Mouse (Mus musculus) intestine, postnatal 0 days (tissue): ENCODE data around the gene Themis3. TPM values are rescaled to one million over a fixed set of nuclear protein-coding genes. Genes with fewer than 3 reads are reported as not detected.
A peak's percentile ranks its signal among the peaks of the same experiment; 100 is the strongest.

Experiments
- ATAC-seq: fragments of 200-750 bp; cut with Nextera tagmentation; 2 replicates; pipeline ENCODE4 v1.8.0; 2017; ENCODE audit warnings: mild to moderate bottlenecking, moderate TSS enrichment, moderate library complexity
- H3K27ac ChIP-seq: fragments of 300-500 bp; sonication (generic); 2 replicates; pipeline ENCODE4 v1.5.1; 2014; ENCODE audit warnings: mild to moderate bottlenecking, low read depth, low read length, moderate library complexity
- H3K27me3 ChIP-seq: fragments of 300-500 bp; sonication (generic); replicated peaks from 2 replicates; pipeline ENCODE4 v1.6.1; 2014; ENCODE audit warnings: low read length, mixed read lengths; ENCODE audit not compliant: control insufficient read depth, insufficient read depth
- H3K36me3 ChIP-seq: fragments of 300-500 bp; sonication (generic); 2 replicates; pipeline ENCODE4 v1.6.1; 2014; ENCODE audit warnings: mild to moderate bottlenecking, moderate library complexity; ENCODE audit not compliant: control insufficient read depth, insufficient read depth
- H3K4me1 ChIP-seq: fragments of 300-500 bp; sonication (generic); replicated peaks from 2 replicates; pipeline ENCODE4 v1.6.1; 2014; ENCODE audit warnings: antibody characterized with exemption, low read length, mixed read lengths; ENCODE audit not compliant: control insufficient read depth, insufficient read depth
- H3K4me2 ChIP-seq: fragments of 300-500 bp; sonication (generic); replicated peaks from 2 replicates; pipeline ENCODE4 v1.6.1; 2014; ENCODE audit warnings: low read depth, mild to moderate bottlenecking, moderate library complexity
- H3K4me3 ChIP-seq: fragments of 300-500 bp; sonication (generic); 2 replicates; pipeline ENCODE4 v1.5.1; 2014; ENCODE audit warnings: low read depth, low read length
- H3K9ac ChIP-seq: fragments of 300-500 bp; sonication (generic); 2 replicates; pipeline ENCODE4 v1.6.1; 2014; ENCODE audit warnings: mild to moderate bottlenecking, low read depth, low read length
- H3K9me3 ChIP-seq: fragments of 300-500 bp; sonication (generic); 2 replicates; pipeline ENCODE4 v1.6.1; 2016; ENCODE audit warnings: mixed run types; ENCODE audit not compliant: control insufficient read depth
- CTCF ChIP-seq: sonication (generic); IDR thresholded peaks from 2 replicates; pipeline ENCODE4 v1.5.1; 2016; ENCODE audit warnings: low read depth, mild to moderate bottlenecking, control low read depth, antibody characterized with exemption, moderate library complexity
- WGBS: fragments of 180-500 bp; shearing (Covaris S2); extraction: QIAGEN DNeasy Blood & Tissue Kit; methylation state at CpG from one replicate; pipeline ENCODE4 v1.1.7; 2014; 5-methylcytosine and 5-hydroxymethylcytosine counted together
- polyA plus RNA-seq: library from polyadenylated mRNA; unstranded; fragments of >200 nt; fragmentation: Nextera tagmentation; extraction: Ambion mirVana; gene quantifications from 2 replicates; pipeline ENCODE4 v1.2.1, GENCODE M21; 2015

The Themis3 gene
- polyA plus RNA-seq, 1 experiment from 2014 or later: 25.7 TPM

GRCm38 (mm10) chr17:66564213-66564612 lies 30.2 kb downstream of the Themis3 start:
- no peak overlapping the region for H3K4me2 ChIP-seq
- WGBS: 54% methylated on average over 7 of the region's 7 CpGs
- H3K9ac ChIP-seq: no peak overlapping the region
- H3K4me3 ChIP-seq: no peak overlapping the region
- no peak for ATAC-seq
- H3K27ac ChIP-seq: no peak overlapping the region
- no peaks in the 10 kb centered on the region for H3K4me1 ChIP-seq
- no peaks in the 10 kb centered on the region for H3K9me3 ChIP-seq
- no peak for TF ChIP-seq CTCF
- no peaks in the 10 kb centered on the region for H3K27me3 ChIP-seq
- no peaks in the 10 kb centered on the region; the same call in 1 of the 2 replicates for H3K36me3 ChIP-seq

DNA sequence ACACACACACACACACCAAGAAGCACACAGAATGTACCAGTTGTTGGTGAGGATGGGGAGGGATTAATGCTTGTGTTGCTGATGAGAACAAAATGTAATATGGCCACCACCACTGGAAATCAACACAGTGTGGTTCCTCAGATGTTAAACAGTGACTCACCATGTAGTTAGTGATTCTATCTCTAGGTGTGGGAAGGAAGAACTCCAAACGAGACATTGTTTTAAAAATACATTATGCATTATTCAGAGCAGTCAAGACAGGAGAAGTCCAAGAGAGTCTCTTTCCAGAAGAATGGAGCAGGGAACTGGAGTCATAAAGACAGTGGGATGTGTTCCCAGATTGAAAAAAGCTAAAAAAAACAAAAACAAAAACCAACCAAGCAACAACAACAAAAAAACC lies 30.9 kb downstream of the Themis3 start:
- H3K27ac ChIP-seq: no peak overlapping the region
- no peak for TF ChIP-seq CTCF
- no peaks in the 10 kb centered on the region; the same call in 1 of the 2 replicates for H3K36me3 ChIP-seq
- no peaks in the 10 kb centered on the region for H3K4me1 ChIP-seq
- H3K9ac ChIP-seq: no peak overlapping the region
- 52% methylated on average over 1 of the region's 1 CpGs for WGBS
- no peak overlapping the region for H3K4me3 ChIP-seq
- no peak overlapping the region for H3K4me2 ChIP-seq
- no peaks in the 10 kb centered on the region for H3K27me3 ChIP-seq
- H3K9me3 ChIP-seq: no peaks in the 10 kb centered on the region
- no peak for ATAC-seq

GRCm38 (mm10) chr17:66561380-66561779 lies 33.0 kb downstream of the Themis3 start:
- TF ChIP-seq CTCF: no peak
- WGBS: 36% methylated on average over 2 of the region's 2 CpGs
- Histone ChIP-seq H3K27me3 (no peaks in the 10 kb centered on the region), H3K4me3 (no peak overlapping the region), H3K9ac (no peak overlapping the region), H3K27ac (no peak overlapping the region), H3K9me3 (no peaks in the 10 kb centered on the region), H3K4me2 (no peak overlapping the region), H3K4me1 (no peaks in the 10 kb centered on the region), H3K36me3 (peaks cover 3% of the 10 kb centered on the region; the same call in 1 of the 2 replicates)
- ATAC-seq: peak; percentile 53; the same call in 1 of the 2 replicates

- Histone ChIP-seq H3K9ac (no peak overlapping the region), H3K4me3 (no peak overlapping the region), H3K4me2 (no peak overlapping the region), H3K36me3 (peaks cover 15% of the 10 kb centered on the region), H3K4me1 (no peaks in the 10 kb centered on the region), H3K27me3 (no peaks in the 10 kb centered on the region), H3K9me3 (no peaks in the 10 kb centered on the region), H3K27ac (no peak overlapping the region)
- no peak for ATAC-seq
- 86% methylated on average over 17 of the region's 17 CpGs for WGBS
- TF ChIP-seq CTCF: peak; percentile 68
Measured at GRCm38 (mm10) chr17:66558404-66559317, 35.8 kb downstream of the Themis3 start.

- ATAC-seq: no peak
- H3K9ac ChIP-seq: no peak overlapping the region
- TF ChIP-seq CTCF: no peak
- peaks cover 13% of the 10 kb centered on the region for H3K36me3 ChIP-seq
- 82% methylated on average over 4 of the region's 4 CpGs for WGBS
- no peak overlapping the region for H3K4me2 ChIP-seq
- H3K4me3 ChIP-seq: no peak overlapping the region
- H3K4me1 ChIP-seq: no peaks in the 10 kb centered on the region
- no peaks in the 10 kb centered on the region for H3K9me3 ChIP-seq
- no peaks in the 10 kb centered on the region for H3K27me3 ChIP-seq
- H3K27ac ChIP-seq: no peak overlapping the region
Measured at GRCm38 (mm10) chr17:66552690-66553089, 41.7 kb downstream of the Themis3 start.

DNA sequence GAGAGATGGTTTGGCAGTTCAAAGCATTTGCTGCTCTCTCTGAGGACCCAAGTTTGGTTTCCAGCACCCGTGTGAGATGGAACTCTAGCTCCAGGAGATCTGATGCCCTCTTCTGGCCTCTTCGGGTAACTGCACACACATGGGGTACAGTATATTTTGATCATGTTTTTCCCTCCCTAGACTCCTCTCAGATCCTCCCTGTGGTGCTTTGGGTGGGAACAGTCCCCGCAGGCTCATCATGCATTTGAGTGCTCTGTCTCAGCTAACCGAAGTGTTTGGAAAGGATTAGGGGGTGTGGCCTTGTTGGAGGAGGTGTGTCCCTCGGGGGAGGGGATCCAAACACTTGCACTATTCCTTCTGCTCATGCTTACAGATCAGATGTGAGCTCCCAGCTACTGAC lies 43.9 kb downstream of the Themis3 start:
- Histone ChIP-seq H3K27me3 (no peaks in the 10 kb centered on the region), H3K4me1 (no peaks in the 10 kb centered on the region), H3K36me3 (peaks cover 11% of the 10 kb centered on the region), H3K9ac (no peak overlapping the region), H3K9me3 (no peaks in the 10 kb centered on the region), H3K4me3 (no peak overlapping the region), H3K27ac (no peak overlapping the region), H3K4me2 (no peak overlapping the region)
- 87% methylated on average over 5 of the region's 5 CpGs for WGBS
- TF ChIP-seq CTCF: no peak
- ATAC-seq: no peak
